Mouse (Mus musculus) heart, adult 2 months (tissue): ENCODE measurements around the gene Dnajc11.

Experiments
- CTCF ChIP-seq: fragments of 200-600 bp; IDR thresholded peaks from 2 replicates; pipeline ENCODE4 v1.8.1; 2022; ENCODE audit warnings: antibody characterized with exemption, mild to moderate bottlenecking, moderate library complexity
- POLR2A ChIP-seq: fragments of 200-500 bp; IDR thresholded peaks from 2 replicates; pipeline ENCODE4 v1.6.1; 2011; ENCODE audit warnings: mild to moderate bottlenecking, low read depth, low read length, control low read depth; ENCODE audit not compliant: insufficient read depth

GRCm38 (mm10) chr4:152029087-152029486 lies 95.6 kb downstream of the Dnajc11 start:
- TF ChIP-seq CTCF = peak; percentile 70
- TF ChIP-seq POLR2A = no peak
